Mouse (Mus musculus) liver, embryonic 12.5 days (tissue): ENCODE measurements at regions not wholly inside any gene's neighbourhood (a gene's known extent, or its start where the extent isn't known, plus 50 kb on each side); places are given as distances from the start of the nearest gene placed in this dataset.

Experiments
- ATAC-seq: fragments of 200-750 bp; cut with Nextera tagmentation; 2 replicates; pipeline ENCODE4 v1.8.0; 2017; ENCODE audit warnings: moderate number of reproducible peaks, mild to moderate bottlenecking, moderate library complexity
- H3K27ac ChIP-seq: fragments of 300-500 bp; sonication (generic); 2 replicates; pipeline ENCODE4 v1.5.1; 2016; ENCODE audit warnings: mild to moderate bottlenecking
- H3K27me3 ChIP-seq: fragments of 300-500 bp; sonication (generic); replicated peaks from 2 replicates; pipeline ENCODE4 v1.6.1; 2016; ENCODE audit warnings: mild to moderate bottlenecking, moderate library complexity
- H3K36me3 ChIP-seq: fragments of 300-500 bp; sonication (generic); 2 replicates; pipeline ENCODE4 v1.6.1; 2016; ENCODE audit warnings: mild to moderate bottlenecking, moderate library complexity
- H3K4me1 ChIP-seq: fragments of 300-500 bp; sonication (generic); 2 replicates; pipeline ENCODE4 v1.6.1; 2016
- H3K4me2 ChIP-seq: fragments of 300-500 bp; sonication (generic); 2 replicates; pipeline ENCODE4 v1.6.1; 2016; ENCODE audit warnings: mild to moderate bottlenecking, moderate library complexity
- H3K4me3 ChIP-seq: fragments of 300-500 bp; sonication (generic); 2 replicates; pipeline ENCODE4 v1.5.1; 2016; ENCODE audit warnings: mild to moderate bottlenecking, moderate library complexity
- H3K9ac ChIP-seq: fragments of 300-500 bp; sonication (generic); 2 replicates; pipeline ENCODE4 v1.6.1; 2016; ENCODE audit warnings: mild to moderate bottlenecking, moderate library complexity
- H3K9me3 ChIP-seq: fragments of 300-500 bp; sonication (generic); replicated peaks from 2 replicates; pipeline ENCODE4 v1.6.1; 2016; ENCODE audit warnings: mild to moderate bottlenecking, moderate library complexity
- WGBS: fragments of 180-500 bp; shearing (Covaris S2); methylation state at CpG from one replicate; pipeline ENCODE4 v1.1.7; 2016; ENCODE audit not compliant: insufficient replicate concordance; 5-methylcytosine and 5-hydroxymethylcytosine counted together

DNA sequence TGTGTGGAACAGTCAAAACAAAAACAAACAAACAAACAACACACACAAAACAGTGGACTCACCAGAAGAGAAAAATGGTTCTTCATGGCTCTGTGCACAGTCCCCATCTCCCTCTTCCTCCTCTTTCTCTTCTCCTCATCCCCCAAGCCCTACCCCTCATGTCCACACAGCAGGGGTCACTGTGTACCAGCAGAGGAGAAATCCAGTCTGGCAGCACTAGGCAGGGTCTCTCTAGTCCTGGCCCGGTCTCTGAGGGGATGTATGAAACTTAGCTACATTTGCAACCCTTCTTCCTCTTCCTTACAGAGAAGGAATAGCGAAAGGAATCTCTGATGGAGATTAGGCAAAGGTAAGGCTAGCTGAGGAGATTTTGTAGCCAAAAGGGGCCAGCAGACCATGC lies 349.1 kb downstream of the Gm45692 start:
- Histone ChIP-seq H3K4me3 (no peak overlapping the region), H3K36me3 (no peaks in the 10 kb centered on the region)

GRCm38 (mm10) chr8:26469705-26470104 lies 350.4 kb downstream of the Gm45692 start:
- no peak for ATAC-seq

More for the DNA sequence above, 349.1 kb downstream of the Gm45692 start:
- H3K9ac ChIP-seq, result no peak overlapping the region
- H3K9me3 ChIP-seq, result no peaks in the 10 kb centered on the region
- no peaks in the 10 kb centered on the region; the same call in 1 of the 2 replicates for H3K4me1 ChIP-seq
- ATAC-seq, result no peak
- H3K4me2 ChIP-seq, result no peak overlapping the region
- WGBS, result 59% methylated on average over 2 of the region's 2 CpGs
- no peak overlapping the region for H3K27ac ChIP-seq
- H3K27me3 ChIP-seq, result no peaks in the 10 kb centered on the region

GRCm38 (mm10) chr8:26471811-26472550 lies 352.6 kb downstream of the Gm45692 start:
- H3K27me3 ChIP-seq, result no peaks in the 10 kb centered on the region
- H3K9ac ChIP-seq, result no peak overlapping the region
- WGBS, result 52% methylated on average over 12 of the region's 12 CpGs
- H3K27ac ChIP-seq, result no peak overlapping the region
- H3K4me3 ChIP-seq, result no peak overlapping the region
- no peak overlapping the region for H3K4me2 ChIP-seq
- no peaks in the 10 kb centered on the region for H3K36me3 ChIP-seq
- no peak for ATAC-seq
- no peaks in the 10 kb centered on the region; the same call in 1 of the 2 replicates for H3K4me1 ChIP-seq
- no peaks in the 10 kb centered on the region for H3K9me3 ChIP-seq

More at GRCm38 (mm10) chr8:26469705-26470104, 350.4 kb downstream of the Gm45692 start:
- Histone ChIP-seq H3K9me3 (no peaks in the 10 kb centered on the region), H3K4me1 (no peaks in the 10 kb centered on the region; the same call in 1 of the 2 replicates), H3K27ac (no peak overlapping the region), H3K9ac (no peak overlapping the region), H3K27me3 (no peaks in the 10 kb centered on the region), H3K36me3 (no peaks in the 10 kb centered on the region), H3K4me3 (no peak overlapping the region), H3K4me2 (no peak overlapping the region)
- WGBS, result 48% methylated on average over 6 of the region's 6 CpGs

DNA sequence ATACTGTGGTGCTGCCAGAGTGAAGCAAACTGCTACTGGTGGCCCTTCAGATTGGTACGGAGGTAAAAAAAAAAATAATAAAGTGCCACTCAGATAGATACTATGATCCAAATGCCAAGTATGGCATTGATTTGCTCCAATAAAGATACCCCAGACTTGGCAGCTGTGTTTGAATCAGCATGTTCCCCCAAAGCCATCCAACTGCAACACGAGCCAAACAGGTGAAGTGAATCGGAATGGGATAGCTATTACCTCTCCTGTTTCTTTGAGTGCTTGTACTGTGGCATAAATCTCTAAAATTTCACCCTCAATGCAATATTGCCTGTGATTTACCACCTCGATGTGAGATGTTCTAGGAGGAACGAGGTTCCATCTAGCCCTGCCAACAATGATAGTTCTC lies 365.4 kb downstream of the Gm45692 start:
- Histone ChIP-seq H3K4me1 (no peaks in the 10 kb centered on the region), H3K27me3 (no peaks in the 10 kb centered on the region), H3K9ac (no peak overlapping the region), H3K36me3 (no peaks in the 10 kb centered on the region), H3K27ac (no peak overlapping the region), H3K4me3 (no peak overlapping the region), H3K9me3 (no peaks in the 10 kb centered on the region), H3K4me2 (no peak overlapping the region)
- ATAC-seq, result no peak
- 62% methylated on average over 5 of the region's 5 CpGs for WGBS

GRCm38 (mm10) chr8:26487866-26488265 lies 368.5 kb downstream of the Gm45692 start:
- Histone ChIP-seq H3K9ac (no peak overlapping the region), H3K36me3 (no peaks in the 10 kb centered on the region), H3K4me2 (no peak overlapping the region), H3K9me3 (no peaks in the 10 kb centered on the region), H3K27ac (no peak overlapping the region), H3K4me1 (no peaks in the 10 kb centered on the region), H3K27me3 (no peaks in the 10 kb centered on the region), H3K4me3 (no peak overlapping the region)
- WGBS, result 73% methylated on average over 7 of the region's 7 CpGs
- no peak for ATAC-seq

GRCm38 (mm10) chr8:26488590-26488989 lies 369.3 kb downstream of the Gm45692 start:
- H3K27ac ChIP-seq, result no peak overlapping the region
- H3K9ac ChIP-seq, result no peak overlapping the region
- 70% methylated on average over 8 of the region's 8 CpGs for WGBS
- no peaks in the 10 kb centered on the region for H3K9me3 ChIP-seq
- no peaks in the 10 kb centered on the region for H3K27me3 ChIP-seq
- H3K4me2 ChIP-seq, result no peak overlapping the region
- no peak for ATAC-seq
- no peak overlapping the region for H3K4me3 ChIP-seq
- H3K36me3 ChIP-seq, result no peaks in the 10 kb centered on the region
- H3K4me1 ChIP-seq, result no peaks in the 10 kb centered on the region

GRCm38 (mm10) chr8:26501196-26501813 lies 382.0 kb downstream of the Gm45692 start:
- no peak overlapping the region for H3K27ac ChIP-seq
- no peak for ATAC-seq
- no peak overlapping the region for H3K4me3 ChIP-seq
- H3K4me1 ChIP-seq, result no peaks in the 10 kb centered on the region
- no peaks in the 10 kb centered on the region for H3K9me3 ChIP-seq
- H3K36me3 ChIP-seq, result no peaks in the 10 kb centered on the region
- H3K9ac ChIP-seq, result no peak overlapping the region
- H3K27me3 ChIP-seq, result no peaks in the 10 kb centered on the region
- H3K4me2 ChIP-seq, result no peak overlapping the region
- WGBS, result 70% methylated on average over 9 of the region's 9 CpGs

DNA sequence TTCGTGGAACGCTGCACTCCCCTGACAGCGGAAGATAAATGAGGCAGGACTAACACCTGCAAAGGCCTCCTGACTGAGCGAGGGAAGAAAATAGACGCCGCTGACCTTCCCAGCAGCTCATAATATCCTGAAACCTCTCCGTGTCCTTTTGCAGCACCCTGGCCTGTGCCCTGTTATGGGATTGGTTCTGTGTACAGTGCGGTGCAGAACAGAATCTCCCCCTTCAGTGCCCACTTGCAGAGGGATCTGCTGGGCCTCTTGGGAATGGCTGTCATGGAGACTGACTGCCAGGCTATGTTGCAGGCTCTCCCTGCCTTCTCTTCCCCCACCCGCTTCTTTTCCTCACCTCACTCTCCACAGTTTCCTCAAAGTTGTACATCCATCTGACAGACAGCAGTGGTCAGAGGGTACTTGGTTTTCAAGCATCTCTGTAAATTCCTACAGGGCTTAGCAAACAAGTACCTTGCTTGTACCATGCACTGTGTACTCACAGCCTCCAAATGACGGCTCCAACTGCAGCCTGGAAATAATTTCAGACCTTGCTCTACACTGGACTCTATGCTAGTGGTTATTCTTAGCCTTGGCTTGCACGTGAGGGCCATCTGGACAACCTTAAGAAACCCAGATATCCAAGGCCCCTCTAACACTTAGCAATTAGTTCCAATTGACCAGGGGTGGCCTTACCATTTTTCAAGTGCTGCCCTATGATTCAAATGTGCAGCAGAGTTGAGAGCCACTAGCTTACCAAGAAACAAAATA lies 382.7 kb downstream of the Gm45692 start:
- ATAC-seq, result no peak
- H3K36me3 ChIP-seq, result no peaks in the 10 kb centered on the region
- H3K9me3 ChIP-seq, result no peaks in the 10 kb centered on the region
- H3K4me1 ChIP-seq, result no peaks in the 10 kb centered on the region
- no peak overlapping the region for H3K9ac ChIP-seq
- no peak overlapping the region for H3K4me3 ChIP-seq
- no peak overlapping the region for H3K27ac ChIP-seq
- no peak overlapping the region for H3K4me2 ChIP-seq
- 69% methylated on average over 11 of the region's 11 CpGs for WGBS
- H3K27me3 ChIP-seq, result no peaks in the 10 kb centered on the region

GRCm38 (mm10) chr8:26502772-26503171 lies 383.4 kb downstream of the Gm45692 start:
- Histone ChIP-seq H3K27me3 (no peaks in the 10 kb centered on the region), H3K27ac (no peak overlapping the region), H3K4me3 (no peak overlapping the region), H3K4me2 (no peak overlapping the region), H3K4me1 (no peaks in the 10 kb centered on the region), H3K36me3 (no peaks in the 10 kb centered on the region), H3K9me3 (no peaks in the 10 kb centered on the region), H3K9ac (no peak overlapping the region)
- 59% methylated on average over 4 of the region's 4 CpGs for WGBS
- no peak for ATAC-seq

- Histone ChIP-seq H3K4me2 (no peak overlapping the region), H3K4me3 (no peak overlapping the region), H3K4me1 (no peaks in the 10 kb centered on the region), H3K27me3 (no peaks in the 10 kb centered on the region), H3K9me3 (no peaks in the 10 kb centered on the region), H3K27ac (no peak overlapping the region), H3K36me3 (no peaks in the 10 kb centered on the region), H3K9ac (no peak overlapping the region)
- ATAC-seq, result no peak
- whole genome bisulfite sequencing, result 57% methylated on average over 4 of the region's 4 CpGs
Measured at GRCm38 (mm10) chr8:26503918-26504317, 384.6 kb downstream of the Gm45692 start.

GRCm38 (mm10) chr8:26504319-26505035 lies 385.1 kb downstream of the Gm45692 start:
- ATAC-seq, result no peak
- Histone ChIP-seq H3K9ac (no peak overlapping the region), H3K27me3 (no peaks in the 10 kb centered on the region), H3K4me3 (no peak overlapping the region), H3K27ac (no peak overlapping the region), H3K4me1 (no peaks in the 10 kb centered on the region), H3K36me3 (no peaks in the 10 kb centered on the region), H3K4me2 (no peak overlapping the region), H3K9me3 (no peaks in the 10 kb centered on the region)
- 60% methylated on average over 16 of the region's 16 CpGs for WGBS
